In the genomic region with DNA sequence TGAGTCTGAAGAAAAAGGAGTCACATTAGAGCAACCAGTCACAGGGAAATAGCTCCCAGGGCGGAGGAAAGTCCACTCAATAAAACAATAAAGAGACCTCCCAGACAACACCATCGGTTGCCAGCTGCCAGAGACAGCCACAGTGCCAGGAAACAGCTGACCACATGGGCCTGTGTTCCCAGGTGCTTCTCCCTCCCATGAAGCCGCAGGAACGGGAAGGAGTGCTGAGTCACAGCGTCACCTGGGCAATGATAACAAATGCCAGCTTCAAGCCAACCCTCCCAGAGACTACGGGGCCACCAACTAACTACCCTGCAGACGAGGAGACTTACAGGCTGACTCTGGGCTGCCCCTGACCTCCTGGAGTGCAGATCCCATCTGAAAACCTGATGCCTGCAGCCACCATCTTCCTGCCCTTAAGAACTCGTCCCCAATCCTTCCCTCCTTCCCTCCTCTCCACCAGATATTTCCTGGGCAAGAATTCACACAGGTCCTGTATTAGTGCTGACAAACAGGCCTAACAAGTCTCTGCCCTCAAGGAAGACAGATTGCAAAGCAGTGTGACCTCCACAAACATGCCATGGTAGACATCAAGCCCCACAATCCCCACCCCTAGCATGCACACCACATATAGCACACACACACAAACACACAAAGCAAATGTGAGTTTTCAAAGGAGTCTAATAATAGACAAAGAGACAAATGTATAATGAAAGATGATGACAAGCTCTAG, we compare ENCODE assay signal across 8 mouse cellular contexts.
DNase-seq lines count a peak whose midpoint lies in the region; ATAC-seq and TF ChIP-seq lines count a peak whose summit lies in the region.

No protein-coding gene starts in this region.

- no peak overlapping the region for H3K9ac ChIP-seq in liver, postnatal 0 days (replicated peaks)
- H3K9ac ChIP-seq in liver, embryonic 11.5 days (ENCODE audit: low read depth, low read length) = no peak overlapping the region; the same call in 1 of the 2 replicates
- H3K9ac ChIP-seq in stomach, embryonic 14.5 days (replicated peaks; ENCODE audit: low read depth, low read length) = no peak overlapping the region
- H3K9ac ChIP-seq in forebrain, embryonic 15.5 days (replicated peaks) = no peak overlapping the region
- no peak overlapping the region for H3K9ac ChIP-seq in hindbrain, embryonic 14.5 days

- no peaks in the 10 kb centered on the region for H3K36me3 ChIP-seq in liver, postnatal 0 days (replicated peaks; ENCODE audit: insufficient read depth, low read length)
- H3K36me3 ChIP-seq in liver, embryonic 11.5 days (ENCODE audit: control insufficient read depth, insufficient read depth, low read length) = no peaks in the 10 kb centered on the region
- H3K36me3 ChIP-seq in stomach, embryonic 14.5 days (ENCODE audit: control insufficient read depth, insufficient read depth, low read length) = no peaks in the 10 kb centered on the region
- no peaks in the 10 kb centered on the region for H3K36me3 ChIP-seq in forebrain, embryonic 15.5 days
- no peaks in the 10 kb centered on the region for H3K36me3 ChIP-seq in hindbrain, embryonic 14.5 days (replicated peaks; ENCODE audit: control insufficient read depth, insufficient read depth)

- H3K9me3 ChIP-seq in liver, postnatal 0 days (ENCODE audit: low read length) = no peaks in the 10 kb centered on the region
- H3K9me3 ChIP-seq in liver, embryonic 11.5 days (ENCODE audit: control insufficient read depth, low read length) = no peaks in the 10 kb centered on the region
- no peaks in the 10 kb centered on the region for H3K9me3 ChIP-seq in stomach, embryonic 14.5 days (ENCODE audit: control insufficient read depth, low read depth, low read length)
- H3K9me3 ChIP-seq in forebrain, embryonic 15.5 days = no peaks in the 10 kb centered on the region
- H3K9me3 ChIP-seq in hindbrain, embryonic 14.5 days (ENCODE audit: control insufficient read depth, low read length) = no peaks in the 10 kb centered on the region

- TF ChIP-seq EP300 in liver, postnatal 0 days (IDR thresholded peaks at IDR 0.05; ENCODE audit: low read depth) = no peak

- H3K27me3 ChIP-seq in liver, postnatal 0 days (ENCODE audit: insufficient read depth, low read length) = no peaks in the 10 kb centered on the region
- H3K27me3 ChIP-seq in liver, embryonic 11.5 days (replicated peaks; ENCODE audit: control insufficient read depth, insufficient read depth, low read length) = no peaks in the 10 kb centered on the region
- H3K27me3 ChIP-seq in stomach, embryonic 14.5 days (ENCODE audit: control insufficient read depth, insufficient read depth, low read length) = no peaks in the 10 kb centered on the region
- H3K27me3 ChIP-seq in forebrain, embryonic 15.5 days = no peaks in the 10 kb centered on the region
- no peaks in the 10 kb centered on the region for H3K27me3 ChIP-seq in hindbrain, embryonic 14.5 days (ENCODE audit: control insufficient read depth, insufficient read depth, low read length)

- H3K27ac ChIP-seq in liver, postnatal 0 days (ENCODE audit: low read depth) = no peak overlapping the region
- peak overlapping the region; percentile 28; the same call in 1 of the 2 replicates for H3K27ac ChIP-seq in liver, embryonic 11.5 days (ENCODE audit: low read depth, low read length)
- peak overlapping the region; percentile 44; the same call in 1 of the 2 replicates for H3K27ac ChIP-seq in stomach, embryonic 14.5 days (ENCODE audit: low read length)
- H3K27ac ChIP-seq in forebrain, embryonic 15.5 days (replicated peaks) = no peak overlapping the region
- no peak overlapping the region for H3K27ac ChIP-seq in hindbrain, embryonic 14.5 days

- H3K4me3 ChIP-seq in liver, postnatal 0 days (ENCODE audit: low read depth, low read length) = no peak overlapping the region
- H3K4me3 ChIP-seq in liver, embryonic 11.5 days (ENCODE audit: low read depth, low read length) = no peak overlapping the region
- no peak overlapping the region for H3K4me3 ChIP-seq in stomach, embryonic 14.5 days (ENCODE audit: low read depth, low read length)
- H3K4me3 ChIP-seq in forebrain, embryonic 15.5 days = no peak overlapping the region
- no peak overlapping the region for H3K4me3 ChIP-seq in hindbrain, embryonic 14.5 days (replicated peaks; ENCODE audit: low read length)

- 47% methylated on average over 8 of the region's 8 CpGs for WGBS in liver, postnatal 0 days (ENCODE audit: insufficient replicate concordance)
- WGBS in liver, embryonic 11.5 days = 44% methylated on average over 8 of the region's 8 CpGs
- 49% methylated on average over 8 of the region's 8 CpGs for WGBS in stomach, embryonic 14.5 days
- 67% methylated on average over 8 of the region's 8 CpGs for WGBS in forebrain, embryonic 15.5 days
- WGBS in hindbrain, embryonic 14.5 days = 61% methylated on average over 8 of the region's 8 CpGs

- ATAC-seq in liver, postnatal 0 days = no peak
- ATAC-seq in common myeloid progenitor, adult 5-6 weeks (replicated peaks; ENCODE audit: low read depth, poor library complexity, severe bottlenecking) = peak; percentile 64
- ATAC-seq in liver, embryonic 11.5 days (replicated peaks; ENCODE audit: low FRiP score) = peak; percentile 69
- ATAC-seq in stomach, embryonic 14.5 days (ENCODE audit: insufficient number of reproducible peaks, insufficient read depth, low FRiP score, low read depth) = 0 out of 2 replicates have a peak, but pooled peaks have one; percentile 28
- no peak for ATAC-seq in forebrain, embryonic 15.5 days (replicated peaks)
- no peak for ATAC-seq in hindbrain, embryonic 14.5 days (ENCODE audit: low FRiP score)

- DNase-seq in liver = peak; percentile 75
- no peak for DNase-seq in liver, postnatal 0 days
- DNase-seq in liver, embryonic 11.5 days (ENCODE audit: low spot score) = no peak
- no peak for DNase-seq in neural tube, embryonic 10.5 days (ENCODE audit: extremely low spot score, low spot score)
- no peak for DNase-seq in hindbrain, embryonic 14.5 days (ENCODE audit: low spot score)

- no peak for TF ChIP-seq CTCF in liver, postnatal 0 days (IDR thresholded peaks at IDR 0.05; ENCODE audit: low read depth)

- H3K4me1 ChIP-seq in liver, postnatal 0 days (ENCODE audit: insufficient read depth) = peaks cover 12% of the 10 kb centered on the region; the same call in 1 of the 2 replicates
- H3K4me1 ChIP-seq in liver, embryonic 11.5 days (replicated peaks; ENCODE audit: control insufficient read depth, insufficient read depth, low read length) = peaks cover 24% of the 10 kb centered on the region
- no peaks in the 10 kb centered on the region for H3K4me1 ChIP-seq in stomach, embryonic 14.5 days (ENCODE audit: control insufficient read depth, insufficient read depth, low read length)
- 0 out of 2 replicates have a peak, but pooled peaks cover 5% of the 10 kb centered on the region for H3K4me1 ChIP-seq in forebrain, embryonic 15.5 days
- no peaks in the 10 kb centered on the region; the same call in 1 of the 2 replicates for H3K4me1 ChIP-seq in hindbrain, embryonic 14.5 days (replicated peaks; ENCODE audit: control insufficient read depth, insufficient read depth, low read length)

- H3K4me2 ChIP-seq in liver, postnatal 0 days (ENCODE audit: low read depth, low read length) = no peak overlapping the region
- H3K4me2 ChIP-seq in liver, embryonic 11.5 days = no peak overlapping the region
- H3K4me2 ChIP-seq in stomach, embryonic 14.5 days (replicated peaks; ENCODE audit: low read depth, low read length) = no peak overlapping the region
- H3K4me2 ChIP-seq in forebrain, embryonic 15.5 days (replicated peaks) = no peak overlapping the region
- H3K4me2 ChIP-seq in hindbrain, embryonic 14.5 days (replicated peaks) = no peak overlapping the region

Comparison
In these comparisons a context has a peak if more than half of its experiments do, and no peak if none do; other contexts are left out.
1. ATAC-seq: peak in common myeloid progenitor, adult 5-6 weeks (single experiment), liver, embryonic 11.5 days (single experiment) and stomach, embryonic 14.5 days (single experiment); none in liver, postnatal 0 days (single experiment), forebrain, embryonic 15.5 days (single experiment) and hindbrain, embryonic 14.5 days (single experiment).
2. H3K27ac ChIP-seq: peak in liver, embryonic 11.5 days (single experiment) and stomach, embryonic 14.5 days (single experiment); none in liver, postnatal 0 days (single experiment), forebrain, embryonic 15.5 days (single experiment) and hindbrain, embryonic 14.5 days (single experiment).